24 mouse cellular contexts compared by ENCODE assay signal in the genomic region with DNA sequence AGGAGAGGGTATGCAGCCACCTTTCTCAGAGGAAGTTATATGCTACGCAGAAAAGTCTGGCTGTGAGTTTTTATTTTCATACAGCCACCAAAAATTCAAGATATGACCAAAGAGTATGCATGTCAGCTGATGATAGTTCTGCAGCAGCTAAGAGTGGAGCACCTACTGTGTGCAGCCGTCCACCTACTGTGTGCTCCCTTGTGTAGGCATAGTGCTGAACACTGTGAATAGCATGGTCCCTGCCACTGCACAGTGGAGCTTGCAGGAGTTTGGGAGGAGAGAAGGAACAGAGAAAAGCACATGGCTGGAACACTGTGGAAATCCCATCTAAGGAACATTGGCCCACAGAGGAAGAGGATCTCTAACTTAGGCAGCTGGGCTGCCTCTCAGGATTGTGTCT. TPM values are rescaled to one million over a fixed set of nuclear protein-coding genes. Genes with fewer than 3 reads are reported as not detected.
"Had no signal": no experiment of that assay in that cellular context is flagged by ENCODE, and none has a peak within 500 bp of the region (broad histone marks: within the 10 kb centered on the region; RNA-seq: fewer than 3 reads in every experiment).

No protein-coding gene starts in this region.

- H3K9me3 ChIP-seq: heart, embryonic 13.5 days; heart, embryonic 15.5 days; hindbrain, embryonic 10.5 days; hindbrain, embryonic 12.5 days; intestine, embryonic 15.5 days; limb, embryonic 13.5 days; limb, embryonic 15.5 days; liver, embryonic 12.5 days had no signal

- DNase-seq: gastrocnemius, adult 2 months; gastrocnemius, postnatal 10 days; gastrocnemius, postnatal 25 days; heart, adult 2 months; heart, postnatal 14 days; heart, postnatal 4 days; kidney, adult 18-20 months; kidney, adult 8-10 months; kidney, postnatal 10 days; kidney, postnatal 25 days; kidney, postnatal 4 days; left cerebral cortex, postnatal 4 days had no signal

- H3K9ac ChIP-seq: heart, embryonic 13.5 days; heart, embryonic 15.5 days; hindbrain, embryonic 12.5 days; hindbrain, embryonic 14.5 days; intestine, embryonic 15.5 days; limb, embryonic 13.5 days; limb, embryonic 15.5 days; liver, embryonic 12.5 days had no signal

- H3K4me3 ChIP-seq: gastrocnemius, adult 2 months; heart, adult 2 months; heart, embryonic 13.5 days; heart, embryonic 15.5 days; hindbrain, embryonic 10.5 days; hindbrain, embryonic 12.5 days; intestine, embryonic 15.5 days; layer of hippocampus, adult 2 months; limb, embryonic 13.5 days; limb, embryonic 15.5 days; liver, embryonic 12.5 days had no signal

- H3K4me1 ChIP-seq: heart, embryonic 13.5 days; heart, embryonic 15.5 days; hindbrain, embryonic 10.5 days; hindbrain, embryonic 12.5 days; intestine, embryonic 15.5 days; liver, embryonic 12.5 days had no signal

- H3K36me3 ChIP-seq: heart, embryonic 13.5 days; heart, embryonic 15.5 days; hindbrain, embryonic 10.5 days; hindbrain, embryonic 12.5 days; intestine, embryonic 15.5 days; limb, embryonic 13.5 days; limb, embryonic 15.5 days; liver, embryonic 12.5 days had no signal

- H3K27ac ChIP-seq: gastrocnemius, adult 2 months; heart, adult 2 months; heart, embryonic 13.5 days; heart, embryonic 15.5 days; hindbrain, embryonic 10.5 days; hindbrain, embryonic 12.5 days; hindbrain, embryonic 14.5 days; intestine, embryonic 15.5 days; layer of hippocampus, adult 2 months; limb, embryonic 13.5 days; limb, embryonic 15.5 days; liver, embryonic 12.5 days had no signal

- H3K4me2 ChIP-seq: heart, embryonic 11.5 days; heart, embryonic 13.5 days; heart, embryonic 15.5 days; hindbrain, embryonic 12.5 days; hindbrain, embryonic 14.5 days; intestine, embryonic 15.5 days; limb, embryonic 13.5 days; limb, embryonic 15.5 days; liver, embryonic 12.5 days had no signal

RNA-seq across cellular contexts. Expression of a gene that starts 6.4 kb away (rescaled TPM):
- total RNA-seq: granulocyte monocyte progenitor cell, adult 5-6 weeks had no signal
